Mouse (Mus musculus) heart, embryonic 14.5 days (tissue): Measurements from ENCODE around the gene Fgd2. TPM values are rescaled to one million over a fixed set of nuclear protein-coding genes. Genes with fewer than 3 reads are reported as not detected.

Source experiments
- ATAC-seq: fragments of 200-750 bp; cut with Nextera tagmentation; 2 replicates; pipeline ENCODE4 v1.8.0; 2017; ENCODE audit warnings: low read depth, moderate TSS enrichment; ENCODE audit not compliant: insufficient number of reproducible peaks, insufficient read depth, low FRiP score
- H3K27ac ChIP-seq, 2 experiments: fragments of 200-500 bp in 1 of 2; fragments of 300-500 bp in 1 of 2; sonication (generic) in 1 of 2; replicated peaks in 1 of 2; 2 replicates each; pipeline ENCODE4 v1.5.1; 2012 to 2014; ENCODE audit warnings: low read depth in 2 of 2, low read length in 2 of 2, control low read depth in 1 of 2, mild to moderate bottlenecking in 1 of 2, mixed read lengths in 1 of 2; ENCODE audit not compliant: control insufficient read depth in 1 of 2, insufficient read depth in 1 of 2
- H3K27me3 ChIP-seq: fragments of 300-500 bp; sonication (generic); 2 replicates; pipeline ENCODE4 v1.6.1; 2014; ENCODE audit warnings: mild to moderate bottlenecking, low read length, control low read depth; ENCODE audit not compliant: control insufficient read depth, insufficient read depth
- H3K36me3 ChIP-seq: fragments of 300-500 bp; sonication (generic); 2 replicates; pipeline ENCODE4 v1.6.1; 2014; ENCODE audit warnings: mild to moderate bottlenecking, control low read depth, low read length, mixed read lengths; ENCODE audit not compliant: control insufficient read depth, insufficient read depth
- H3K4me1 ChIP-seq, 2 experiments: fragments of 200-500 bp in 1 of 2; fragments of 300-500 bp in 1 of 2; sonication (generic) in 1 of 2; 2 replicates each; pipeline ENCODE4 v1.6.1; 2012 to 2014; ENCODE audit warnings: low read length in 2 of 2, control low read depth in 1 of 2, mixed read lengths in 1 of 2; ENCODE audit not compliant: control insufficient read depth in 2 of 2, insufficient read depth in 2 of 2
- H3K4me2 ChIP-seq: fragments of 300-500 bp; sonication (generic); 2 replicates; pipeline ENCODE4 v1.6.1; 2014; ENCODE audit warnings: mild to moderate bottlenecking, low read length
- H3K4me3 ChIP-seq, 2 experiments: fragments of 200-500 bp in 1 of 2; fragments of 300-500 bp in 1 of 2; sonication (generic) in 1 of 2; 2 replicates each; pipeline ENCODE4 v1.5.1; 2012 to 2014; ENCODE audit warnings: low read length in 2 of 2, mild to moderate bottlenecking in 2 of 2, control low read depth in 1 of 2, low read depth in 1 of 2, moderate library complexity in 1 of 2; ENCODE audit not compliant: control insufficient read depth in 1 of 2, insufficient read depth in 1 of 2
- H3K9ac ChIP-seq: fragments of 300-500 bp; sonication (generic); 2 replicates; pipeline ENCODE4 v1.6.1; 2014; ENCODE audit warnings: mild to moderate bottlenecking, low read length
- H3K9me3 ChIP-seq: fragments of 300-500 bp; sonication (generic); 2 replicates; pipeline ENCODE4 v1.6.1; 2016; ENCODE audit warnings: low read length, control low read depth; ENCODE audit not compliant: control insufficient read depth
- WGBS: fragments of 180-500 bp; shearing (Covaris S2); extraction: QIAGEN DNeasy Blood & Tissue Kit; methylation state at CpG from one replicate; pipeline ENCODE4 v1.1.7; 2014; 5-methylcytosine and 5-hydroxymethylcytosine counted together
- polyA plus RNA-seq: library from polyadenylated mRNA; unstranded; fragments of >200 nt; fragmentation: Nextera tagmentation; extraction: Ambion mirVana; gene quantifications from 2 replicates; pipeline ENCODE4 v1.2.1, GENCODE M21; 2014

The Fgd2 gene
- polyA plus RNA-seq, 1 experiment from 2014 or later, result 2.8 TPM

- no peaks in the 10 kb centered on the region for H3K36me3 ChIP-seq
- H3K27ac ChIP-seq, result no peak overlapping the region
- peaks cover 14 to 19% of the 10 kb centered on the region in 2 experiments for H3K4me1 ChIP-seq
- no peaks in the 10 kb centered on the region for H3K27me3 ChIP-seq
- no peak for ATAC-seq
- H3K4me2 ChIP-seq, result no peak overlapping the region
- no peak overlapping the region for H3K4me3 ChIP-seq
- no peaks in the 10 kb centered on the region for H3K9me3 ChIP-seq
- 88% methylated on average over 6 of the region's 6 CpGs for WGBS
- H3K9ac ChIP-seq, result no peak overlapping the region
Measured at GRCm38 (mm10) chr17:29422337-29422736, 61.6 kb downstream of the Fgd2 start.

- H3K4me3 ChIP-seq, result no peak overlapping the region
- no peaks in the 10 kb centered on the region for H3K36me3 ChIP-seq
- H3K4me2 ChIP-seq, result no peak overlapping the region
- no peak for ATAC-seq
- peaks cover 15 to 19% of the 10 kb centered on the region in 2 experiments for H3K4me1 ChIP-seq
- no peaks in the 10 kb centered on the region for H3K9me3 ChIP-seq
- no peaks in the 10 kb centered on the region for H3K27me3 ChIP-seq
- WGBS, result 59% methylated on average over 8 of the region's 8 CpGs
- H3K9ac ChIP-seq, result no peak overlapping the region; the same call in 1 of the 2 replicates
- H3K27ac ChIP-seq, result no peak overlapping the region
Measured at GRCm38 (mm10) chr17:29422912-29423504, 62.3 kb downstream of the Fgd2 start.

- 69% methylated on average over 2 of the region's 2 CpGs for WGBS
- no peaks in the 10 kb centered on the region for H3K9me3 ChIP-seq
- H3K4me1 ChIP-seq, result peaks cover 16 to 21% of the 10 kb centered on the region in 2 experiments
- no peaks in the 10 kb centered on the region for H3K36me3 ChIP-seq
- no peak overlapping the region for H3K4me2 ChIP-seq
- H3K27ac ChIP-seq, result no peak overlapping the region
- ATAC-seq, result no peak
- no peak overlapping the region for H3K4me3 ChIP-seq
- H3K27me3 ChIP-seq, result no peaks in the 10 kb centered on the region
- no peak overlapping the region for H3K9ac ChIP-seq
Measured at GRCm38 (mm10) chr17:29423991-29424390, 63.3 kb downstream of the Fgd2 start.

GRCm38 (mm10) chr17:29425345-29425744 is 64.6 kb downstream of the Fgd2 start:
- Histone ChIP-seq H3K27ac (no peak overlapping the region), H3K9ac (no peak overlapping the region), H3K9me3 (no peaks in the 10 kb centered on the region), H3K4me3 (no peak overlapping the region), H3K4me2 (no peak overlapping the region), H3K27me3 (no peaks in the 10 kb centered on the region), H3K4me1 (peaks cover 6 to 8% of the 10 kb centered on the region in 2 experiments), H3K36me3 (no peaks in the 10 kb centered on the region)
- ATAC-seq, result no peak
- 81% methylated on average over 9 of the region's 9 CpGs for WGBS

GRCm38 (mm10) chr17:29428213-29428612 is 67.5 kb downstream of the Fgd2 start:
- H3K9ac ChIP-seq, result no peak overlapping the region
- H3K27me3 ChIP-seq, result no peaks in the 10 kb centered on the region
- no peak for ATAC-seq
- H3K36me3 ChIP-seq, result no peaks in the 10 kb centered on the region
- H3K4me1 ChIP-seq, result peaks cover 20 to 22% of the 10 kb centered on the region in 2 experiments
- WGBS, result 39% methylated on average over 8 of the region's 8 CpGs
- H3K27ac ChIP-seq, result no peak overlapping the region
- no peak overlapping the region for H3K4me3 ChIP-seq
- no peaks in the 10 kb centered on the region for H3K9me3 ChIP-seq
- no peak overlapping the region for H3K4me2 ChIP-seq

- Histone ChIP-seq H3K4me3 (no peak overlapping the region), H3K9me3 (no peaks in the 10 kb centered on the region), H3K4me1 (peaks cover 24 to 28% of the 10 kb centered on the region in 2 experiments), H3K27me3 (no peaks in the 10 kb centered on the region), H3K27ac (no peak overlapping the region), H3K4me2 (no peak overlapping the region), H3K9ac (no peak overlapping the region), H3K36me3 (no peaks in the 10 kb centered on the region)
- no peak for ATAC-seq
- 39% methylated on average over 2 of the region's 2 CpGs for WGBS
Measured at GRCm38 (mm10) chr17:29428826-29429225, 68.1 kb downstream of the Fgd2 start.

Other genes starting within 250 kb of the Fgd2 start
- 0.23 and 0.36 TPM in 2 replicates for gene Rab44, start 246.8 kb upstream of the Fgd2 start, polyA plus RNA-seq
- gene Cpne5, start 122.7 kb upstream of the Fgd2 start, polyA plus RNA-seq, result 21.4 and 28.8 TPM in 2 replicates
- gene Ppil1, start 96.7 kb upstream of the Fgd2 start, polyA plus RNA-seq, result 98.2 and 106 TPM in 2 replicates
- 106 and 112 TPM in 2 replicates for gene BC004004, start 92.1 kb upstream of the Fgd2 start, polyA plus RNA-seq
- gene Pi16, start 43.2 kb upstream of the Fgd2 start, polyA plus RNA-seq, result 0.77 and 1.1 TPM in 2 replicates
- 342 and 368 TPM in 2 replicates for gene Mtch1, start 13.0 kb upstream of the Fgd2 start, polyA plus RNA-seq
- gene Pim1, start 129.8 kb downstream of the Fgd2 start, polyA plus RNA-seq, result 14.1 and 16.5 TPM in 2 replicates
- not detected in 2 replicates for gene Gm17657, start 188.7 kb downstream of the Fgd2 start, polyA plus RNA-seq
- 8.1 and 10.2 TPM in 2 replicates for gene Tbc1d22b, start 188.9 kb downstream of the Fgd2 start, polyA plus RNA-seq
- gene Tmem217, start 191.5 kb downstream of the Fgd2 start, polyA plus RNA-seq, result 0.41 TPM in 1 of 2 replicates, not detected in the other